Mouse (Mus musculus) forebrain, embryonic 13.5 days (tissue): ENCODE results near the gene Rnf224. TPM values are rescaled to one million over a fixed set of nuclear protein-coding genes. Genes with fewer than 3 reads are reported as not detected.
A peak's percentile ranks its signal among the peaks of the same experiment; 100 is the strongest.

ENCODE experiments used
- ATAC-seq: fragments of 200-750 bp; cut with Nextera tagmentation; 2 replicates; pipeline ENCODE4 v1.8.0; 2017
- H3K27ac ChIP-seq: fragments of 300-500 bp; sonication (generic); 2 replicates; pipeline ENCODE4 v1.5.1; 2015; ENCODE audit warnings: inconsistent platforms, mild to moderate bottlenecking, moderate library complexity
- H3K27me3 ChIP-seq: fragments of 300-500 bp; sonication (generic); 2 replicates; pipeline ENCODE4 v1.6.1; 2015; ENCODE audit warnings: mild to moderate bottlenecking, inconsistent platforms
- H3K36me3 ChIP-seq: fragments of 300-500 bp; sonication (generic); 2 replicates; pipeline ENCODE4 v1.6.1; 2015; ENCODE audit warnings: mild to moderate bottlenecking, inconsistent platforms; ENCODE audit not compliant: poor library complexity, severe bottlenecking
- H3K4me1 ChIP-seq: fragments of 300-500 bp; sonication (generic); 2 replicates; pipeline ENCODE4 v1.6.1; 2015; ENCODE audit warnings: inconsistent platforms
- H3K4me2 ChIP-seq: fragments of 300-500 bp; sonication (generic); 2 replicates; pipeline ENCODE4 v1.6.1; 2015; ENCODE audit warnings: inconsistent platforms, mild to moderate bottlenecking, moderate library complexity
- H3K4me3 ChIP-seq: fragments of 300-500 bp; sonication (generic); 2 replicates; pipeline ENCODE4 v1.5.1; 2015; ENCODE audit warnings: mild to moderate bottlenecking, inconsistent platforms
- H3K9ac ChIP-seq: fragments of 300-500 bp; sonication (generic); 2 replicates; pipeline ENCODE4 v1.6.1; 2015; ENCODE audit warnings: mild to moderate bottlenecking, inconsistent platforms
- H3K9me3 ChIP-seq: fragments of 300-500 bp; sonication (generic); replicated peaks from 2 replicates; pipeline ENCODE4 v1.6.1; 2016; ENCODE audit warnings: inconsistent platforms
- WGBS: fragments of 180-500 bp; shearing (Covaris S2); methylation state at CpG from one replicate; pipeline ENCODE4 v1.1.7; 2015; 5-methylcytosine and 5-hydroxymethylcytosine counted together
- polyA plus RNA-seq: library from polyadenylated mRNA; unstranded; fragments of >200 nt; fragmentation: Nextera tagmentation; extraction: Ambion mirVana; gene quantifications from 2 replicates; pipeline ENCODE4 v1.2.1, GENCODE M21; 2015

The Rnf224 gene
- polyA plus RNA-seq, 1 experiment from 2014 or later: not detected

DNA sequence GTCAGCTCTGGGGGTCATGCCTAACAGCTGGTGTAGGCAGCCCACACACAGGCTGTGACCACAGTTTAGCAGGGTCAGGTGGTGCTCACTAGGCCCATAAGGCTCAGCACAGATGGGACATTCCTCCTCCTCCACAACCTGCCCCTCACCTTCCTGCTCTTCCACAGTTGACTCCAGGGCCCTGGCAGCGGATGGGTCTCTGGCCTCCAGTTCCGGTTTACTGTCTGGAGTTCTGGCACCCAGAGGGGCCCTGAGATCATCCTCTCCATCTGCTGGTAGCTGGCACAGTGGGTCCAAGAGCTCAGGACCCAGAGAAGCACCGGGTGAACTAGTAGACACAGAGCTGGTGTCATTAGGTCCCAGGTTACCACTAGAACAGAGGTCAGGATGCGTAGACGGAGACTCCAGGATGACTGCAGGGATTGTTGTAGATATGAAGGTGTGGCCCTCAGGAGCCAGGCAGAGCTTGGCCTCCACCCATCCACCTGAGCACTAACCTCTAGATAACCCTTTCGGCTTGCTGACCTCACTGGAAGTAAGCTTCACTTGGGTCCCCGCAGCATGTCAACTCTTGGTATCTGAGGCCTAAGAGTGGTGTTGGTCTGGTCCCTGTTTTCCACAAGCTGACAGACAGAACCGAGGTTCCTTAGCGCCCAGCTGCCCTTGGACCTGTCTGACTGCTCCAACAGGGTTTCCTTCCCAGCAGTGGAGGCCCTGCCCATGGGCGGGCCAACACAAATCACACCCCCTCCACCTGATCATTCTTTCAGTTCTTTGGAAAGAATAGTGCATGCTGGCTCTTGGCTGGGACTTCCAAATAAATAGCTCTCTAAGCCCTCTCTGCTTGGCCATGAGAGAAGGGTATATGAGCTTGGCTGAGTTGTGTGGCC is 9.8 kb upstream of the Rnf224 start, which contains the start of gene AL732309.1:
Gene AL732309.1 (minus strand): TSS at position 681 of the 890 bp plus-strand sequence.
- 93% methylated on average over 10 of the region's 10 CpGs for WGBS
- Histone ChIP-seq H3K4me2 (no peak within 1 kb of the TSS), H3K4me1 (peaks cover 14% of the 10 kb centered on the region), H3K4me3 (no peak within 1 kb of the TSS), H3K9ac (no peak within 1 kb of the TSS), H3K27ac (no peak within 1 kb of the TSS), H3K9me3 (no peaks in the 10 kb centered on the region), H3K36me3 (peaks cover 66% of the 10 kb centered on the region), H3K27me3 (peaks cover 3% of the 10 kb centered on the region; the same call in 1 of the 2 replicates)
- ATAC-seq: no peak

DNA sequence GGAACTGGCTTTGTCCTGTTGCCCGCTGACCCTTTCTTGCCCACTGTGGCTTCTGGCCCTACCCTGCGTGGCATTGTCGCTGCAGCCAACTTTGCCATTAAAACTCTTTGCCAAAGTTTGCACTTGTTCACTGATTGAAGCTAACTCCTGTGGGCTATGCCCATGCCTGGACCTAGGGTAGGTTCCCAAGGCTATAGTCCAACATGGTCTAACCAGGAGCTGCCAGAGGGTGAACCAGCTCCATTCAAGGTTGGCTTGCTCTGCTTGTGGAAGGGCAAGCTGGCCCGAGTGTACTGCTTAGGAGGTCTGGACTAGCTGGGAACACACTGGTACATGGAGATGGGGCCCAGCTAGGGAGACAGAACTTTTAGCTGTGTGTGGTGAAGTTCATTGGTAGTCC is 7.6 kb upstream of the Rnf224 start:
- 91% methylated on average over 4 of the region's 4 CpGs for WGBS
- Histone ChIP-seq H3K9me3 (no peaks in the 10 kb centered on the region), H3K27me3 (peaks cover 6% of the 10 kb centered on the region; the same call in 1 of the 2 replicates), H3K4me3 (no peak overlapping the region), H3K9ac (no peak overlapping the region), H3K4me1 (peaks cover 26% of the 10 kb centered on the region), H3K36me3 (peaks cover 44% of the 10 kb centered on the region), H3K4me2 (no peak overlapping the region), H3K27ac (no peak overlapping the region)
- ATAC-seq: no peak

- peaks cover 26% of the 10 kb centered on the region for H3K4me1 ChIP-seq
- ATAC-seq: no peak
- H3K4me2 ChIP-seq: peak overlapping the region; percentile 92
- WGBS: 86% methylated on average over 8 of the region's 8 CpGs
- peak overlapping the region; percentile 66 for H3K4me3 ChIP-seq
- H3K9me3 ChIP-seq: no peaks in the 10 kb centered on the region
- H3K27me3 ChIP-seq: peaks cover 10% of the 10 kb centered on the region; the same call in 1 of the 2 replicates
- H3K27ac ChIP-seq: no peak overlapping the region
- peak overlapping the region; percentile 89; the same call in 1 of the 2 replicates for H3K9ac ChIP-seq
- H3K36me3 ChIP-seq: peaks cover 36% of the 10 kb centered on the region
These were observed 6.8 kb upstream of the Rnf224 start for GRCm38 (mm10) chr2:25243342-25243741.

- peak within 1 kb of the TSS; percentile 66 for H3K4me3 ChIP-seq
- ATAC-seq: peak; percentile 57; the same call in 1 of the 2 replicates
- H3K9me3 ChIP-seq: no peaks in the 10 kb centered on the region
- WGBS: 0% methylated on average over 44 of the region's 59 CpGs
- H3K27me3 ChIP-seq: peaks cover 13% of the 10 kb centered on the region; the same call in 1 of the 2 replicates
- H3K4me1 ChIP-seq: peaks cover 26% of the 10 kb centered on the region
- peak within 1 kb of the TSS; percentile 89 for H3K9ac ChIP-seq
- peak within 1 kb of the TSS; percentile 92 for H3K4me2 ChIP-seq
- H3K27ac ChIP-seq: peak within 1 kb of the TSS; percentile 35
- peaks cover 23% of the 10 kb centered on the region for H3K36me3 ChIP-seq
These were observed 5.5 kb upstream of the Rnf224 start, which contains the start of the genes Rnf208 and Cysrt1 for GRCm38 (mm10) chr2:25242101-25242506. Rnf208 (plus strand) TSS chr2:25242255. Cysrt1 (minus strand) TSS chr2:25242452.

DNA sequence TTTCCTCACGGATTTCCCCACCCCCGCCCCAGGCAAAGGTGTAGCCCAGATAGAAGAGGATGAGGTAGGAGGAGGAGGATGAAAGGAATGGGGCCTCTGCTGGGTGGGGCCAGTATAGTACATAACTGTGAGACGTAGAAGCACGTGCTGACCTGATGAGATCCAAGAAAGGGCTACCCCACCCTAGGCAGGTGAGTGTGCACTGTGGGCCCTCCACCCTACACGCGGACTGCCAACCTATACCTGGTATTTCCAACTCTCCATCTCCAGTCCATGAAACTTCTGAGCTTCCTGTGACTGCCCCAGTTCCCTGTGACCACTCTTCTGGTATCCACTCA is 4.8 kb upstream of the Rnf224 start:
- H3K27ac ChIP-seq: 0 out of 2 replicates have a peak overlapping the region, but pooled peaks have one; percentile 27
- peak; percentile 23; the same call in 1 of the 2 replicates for ATAC-seq
- peaks cover 16% of the 10 kb centered on the region for H3K36me3 ChIP-seq
- 20% methylated on average over 6 of the region's 6 CpGs for WGBS
- peak overlapping the region; percentile 92 for H3K4me2 ChIP-seq
- peaks cover 26% of the 10 kb centered on the region for H3K4me1 ChIP-seq
- H3K9me3 ChIP-seq: no peaks in the 10 kb centered on the region
- H3K9ac ChIP-seq: peak overlapping the region; percentile 89
- peaks cover 17% of the 10 kb centered on the region; the same call in 1 of the 2 replicates for H3K27me3 ChIP-seq
- peak overlapping the region; percentile 66 for H3K4me3 ChIP-seq

DNA sequence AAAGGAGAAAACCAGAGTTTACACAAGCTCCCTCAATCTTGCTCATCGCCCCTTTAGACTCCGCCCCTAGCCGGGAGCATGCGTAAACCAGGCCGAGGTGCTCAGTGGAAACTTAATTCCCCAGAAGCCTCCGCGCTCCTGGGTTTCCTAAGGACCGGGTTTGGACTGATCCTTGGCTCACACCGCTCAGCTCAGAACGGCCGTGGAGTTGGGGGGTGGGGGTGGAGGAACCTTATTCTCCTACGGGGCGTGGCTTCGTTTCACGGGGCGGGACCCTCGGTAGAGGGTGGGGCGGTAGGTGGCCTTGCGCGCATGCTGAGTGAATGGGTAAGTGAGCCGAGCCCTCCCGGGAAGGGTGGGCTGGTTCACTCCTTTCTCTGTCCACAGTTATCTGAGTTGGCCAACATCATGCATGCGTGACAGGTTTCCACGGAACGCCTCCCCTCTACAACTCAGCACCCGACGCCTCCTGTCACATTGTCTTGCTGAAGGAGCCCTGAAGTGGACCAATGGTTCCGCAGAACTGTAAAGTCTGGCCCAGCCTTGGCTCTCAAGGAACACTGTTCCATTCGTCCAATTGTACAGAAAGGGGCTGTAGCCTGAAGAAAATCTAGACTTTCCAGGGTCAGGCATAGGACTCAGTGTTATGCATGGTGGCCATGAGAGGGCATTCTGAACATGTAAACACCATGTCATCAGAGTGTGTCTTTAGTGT is 4.3 kb upstream of the Rnf224 start:
- WGBS: 1% methylated on average over 29 of the region's 29 CpGs
- ATAC-seq: peak; percentile 84
- Histone ChIP-seq H3K27me3 (peaks cover 20% of the 10 kb centered on the region; the same call in 1 of the 2 replicates), H3K9me3 (no peaks in the 10 kb centered on the region), H3K9ac (peak overlapping the region; percentile 45), H3K4me3 (peak overlapping the region; percentile 66), H3K4me1 (peaks cover 26% of the 10 kb centered on the region), H3K27ac (peak overlapping the region; percentile 27; the same call in 1 of the 2 replicates), H3K4me2 (peak overlapping the region; percentile 92), H3K36me3 (peaks cover 11% of the 10 kb centered on the region)

GRCm38 (mm10) chr2:25240310-25240709 is 3.7 kb upstream of the Rnf224 start:
- H3K4me1 ChIP-seq: peaks cover 26% of the 10 kb centered on the region
- peak overlapping the region; percentile 92 for H3K4me2 ChIP-seq
- H3K27ac ChIP-seq: no peak overlapping the region
- peak overlapping the region; percentile 66; the same call in 1 of the 2 replicates for H3K4me3 ChIP-seq
- H3K36me3 ChIP-seq: peaks cover 5% of the 10 kb centered on the region; the same call in 1 of the 2 replicates
- H3K9me3 ChIP-seq: no peaks in the 10 kb centered on the region
- peaks cover 20% of the 10 kb centered on the region; the same call in 1 of the 2 replicates for H3K27me3 ChIP-seq
- 47% methylated on average over 8 of the region's 8 CpGs for WGBS
- ATAC-seq: no peak; the same call in 1 of the 2 replicates
- peak overlapping the region; percentile 45; the same call in 1 of the 2 replicates for H3K9ac ChIP-seq

DNA sequence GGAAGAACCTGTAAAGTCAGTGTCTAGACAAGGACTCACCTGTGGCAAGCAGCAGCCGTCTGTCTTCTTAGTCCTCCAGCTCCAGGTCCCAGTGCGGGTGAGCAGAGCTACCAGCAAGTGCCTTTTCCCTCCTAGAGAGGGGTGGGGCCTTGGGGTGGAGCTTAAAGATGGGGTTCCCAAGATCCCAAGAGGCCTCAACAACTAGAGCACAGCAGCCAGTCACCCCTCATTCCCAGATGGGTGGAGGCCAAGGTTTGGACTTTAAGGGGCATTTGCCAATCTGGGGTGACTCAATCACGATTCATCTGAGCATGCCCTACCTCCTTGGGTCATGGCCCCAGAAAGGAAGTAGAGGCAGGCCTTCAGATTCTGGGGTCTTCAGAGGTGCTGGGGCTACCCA is 3.2 kb upstream of the Rnf224 start:
- H3K4me3 ChIP-seq: no peak overlapping the region
- H3K36me3 ChIP-seq: no peaks in the 10 kb centered on the region
- peaks cover 26% of the 10 kb centered on the region for H3K4me1 ChIP-seq
- H3K9ac ChIP-seq: no peak overlapping the region
- no peak for ATAC-seq
- peaks cover 20% of the 10 kb centered on the region; the same call in 1 of the 2 replicates for H3K27me3 ChIP-seq
- WGBS: 90% methylated on average over 3 of the region's 3 CpGs
- no peak overlapping the region for H3K4me2 ChIP-seq
- no peak overlapping the region for H3K27ac ChIP-seq
- H3K9me3 ChIP-seq: no peaks in the 10 kb centered on the region

- H3K27ac ChIP-seq: no peak overlapping the region
- no peak overlapping the region for H3K9ac ChIP-seq
- no peak overlapping the region for H3K4me2 ChIP-seq
- H3K9me3 ChIP-seq: no peaks in the 10 kb centered on the region
- ATAC-seq: no peak
- no peaks in the 10 kb centered on the region for H3K36me3 ChIP-seq
- peaks cover 26% of the 10 kb centered on the region for H3K4me1 ChIP-seq
- H3K27me3 ChIP-seq: peaks cover 24% of the 10 kb centered on the region
- no peak overlapping the region for H3K4me3 ChIP-seq
These were observed 1.5 kb upstream of the Rnf224 start for GRCm38 (mm10) chr2:25238106-25238505.

DNA sequence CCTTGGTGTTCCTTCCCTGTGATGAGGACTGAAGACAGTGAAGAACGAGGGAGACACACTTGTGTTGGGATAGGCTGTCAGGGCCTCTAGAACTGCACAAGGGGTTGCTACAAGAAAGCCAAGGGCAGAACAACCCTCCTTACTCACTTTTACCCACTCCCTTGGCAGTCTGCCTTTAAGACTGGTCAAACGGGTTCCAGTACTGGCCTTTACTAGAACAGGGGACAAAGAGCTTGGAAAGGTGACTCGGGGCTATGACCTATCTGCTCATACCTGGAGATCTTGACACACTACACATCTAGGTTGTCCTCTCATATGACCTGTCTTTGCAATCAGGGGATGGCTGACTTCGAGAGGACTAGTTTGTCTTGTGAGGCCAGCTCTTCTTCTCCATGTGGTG is 935 bp upstream of the Rnf224 start:
- Histone ChIP-seq H3K9me3 (no peaks in the 10 kb centered on the region), H3K36me3 (no peaks in the 10 kb centered on the region), H3K27me3 (peaks cover 24% of the 10 kb centered on the region), H3K4me1 (peaks cover 20% of the 10 kb centered on the region), H3K4me2 (no peak overlapping the region), H3K27ac (no peak overlapping the region), H3K9ac (no peak overlapping the region), H3K4me3 (no peak overlapping the region)
- no peak for ATAC-seq
- WGBS: 63% methylated on average over 4 of the region's 4 CpGs

- Histone ChIP-seq H3K4me1 (no peaks in the 10 kb centered on the region), H3K9ac (no peak overlapping the region), H3K27me3 (peaks cover 33% of the 10 kb centered on the region), H3K4me2 (no peak overlapping the region), H3K4me3 (no peak overlapping the region), H3K36me3 (no peaks in the 10 kb centered on the region), H3K9me3 (no peaks in the 10 kb centered on the region), H3K27ac (no peak overlapping the region)
- ATAC-seq: no peak
- WGBS: 78% methylated on average over 5 of the region's 5 CpGs
These were observed 1.9 kb downstream of the Rnf224 start for GRCm38 (mm10) chr2:25234551-25235220.
